8 mouse cellular contexts compared by ENCODE assay signal in the genomic region with DNA sequence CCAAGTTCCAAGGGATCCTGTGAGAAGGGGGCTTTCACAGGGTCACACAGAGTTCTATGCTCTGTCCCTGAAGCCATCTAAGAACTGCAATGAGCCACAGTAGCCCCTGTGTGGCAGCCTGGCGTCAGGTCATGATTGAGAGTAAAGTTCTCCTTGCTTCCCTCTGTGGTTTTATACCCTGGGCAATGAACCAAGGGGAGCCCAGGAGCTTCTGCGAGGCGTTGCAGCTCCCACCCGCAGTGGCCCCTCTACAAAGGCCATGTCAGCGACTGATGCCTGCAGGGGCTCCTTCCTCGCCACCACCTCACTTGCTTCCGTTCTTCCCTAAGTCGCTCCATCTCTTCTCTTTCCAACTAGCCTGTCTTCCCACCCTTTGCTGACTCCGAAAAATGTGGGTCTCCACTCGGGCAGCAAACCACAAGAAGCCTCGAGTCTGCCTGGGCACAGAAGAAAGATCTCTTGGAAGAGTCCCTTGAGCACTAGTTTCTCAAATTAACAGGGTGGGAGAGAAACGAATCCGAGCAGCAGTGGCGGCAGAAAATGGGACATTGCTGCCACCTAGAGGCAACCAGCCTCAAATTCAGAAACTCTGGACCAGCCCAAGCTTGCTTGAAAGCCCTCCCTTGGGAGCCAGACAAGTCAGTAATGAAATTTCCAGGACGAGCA. TPM values are rescaled to one million over a fixed set of nuclear protein-coding genes. Genes with fewer than 3 reads are reported as not detected.
DNase-seq lines count a peak whose midpoint lies in the region; ATAC-seq and TF ChIP-seq lines count a peak whose summit lies in the region.

No protein-coding gene starts in this region.

- TF ChIP-seq CTCF in ES-Bruce4 (IDR thresholded peaks at IDR 0.05; ENCODE audit: low read depth, low read length), result peak; percentile 78
- peak; percentile 58; the same call in 1 of the 2 replicates for TF ChIP-seq CTCF in testis, adult 2 months (IDR thresholded peaks at IDR 0.05; ENCODE audit: control insufficient read depth, insufficient read depth, insufficient replicate concordance, low read depth, low read length)

- H3K4me3 ChIP-seq in ES-Bruce4 (ENCODE audit: low read depth, low read length), result peak overlapping the region; percentile 36
- H3K4me3 ChIP-seq in forebrain, embryonic 13.5 days, result peak overlapping the region; percentile 39
- peak overlapping the region; percentile 19 for H3K4me3 ChIP-seq in neural tube, embryonic 14.5 days (ENCODE audit: low read depth, low read length)
- H3K4me3 ChIP-seq in testis, adult 2 months (ENCODE audit: control insufficient read depth, low read depth, low read length), result peak overlapping the region; percentile 54

- H3K9ac ChIP-seq in ES-Bruce4 (ENCODE audit: low read depth, poor library complexity, severe bottlenecking), result peak overlapping the region; percentile 22; the same call in 1 of the 2 replicates
- peak overlapping the region; percentile 64 for H3K9ac ChIP-seq in forebrain, embryonic 13.5 days
- no peak overlapping the region for H3K9ac ChIP-seq in neural tube, embryonic 14.5 days (replicated peaks; ENCODE audit: low read depth, low read length)

- H3K27ac ChIP-seq in ES-Bruce4 (ENCODE audit: insufficient read depth, low read length), result no peak overlapping the region
- H3K27ac ChIP-seq in forebrain, embryonic 13.5 days, result no peak overlapping the region
- H3K27ac ChIP-seq in neural tube, embryonic 14.5 days (ENCODE audit: low read depth, low read length), result no peak overlapping the region
- no peak overlapping the region for H3K27ac ChIP-seq in testis, adult 2 months (ENCODE audit: control insufficient read depth, insufficient read depth, low read depth, low read length)

- H3K9me3 ChIP-seq in ES-Bruce4 (replicated peaks; ENCODE audit: control insufficient read depth, insufficient read depth, low read length, poor library complexity, severe bottlenecking), result no peaks in the 10 kb centered on the region
- H3K9me3 ChIP-seq in forebrain, embryonic 13.5 days (replicated peaks), result no peaks in the 10 kb centered on the region
- no peaks in the 10 kb centered on the region for H3K9me3 ChIP-seq in neural tube, embryonic 14.5 days (ENCODE audit: control insufficient read depth, low read length)

- no peak for TF ChIP-seq EP300 in ES-Bruce4 (IDR thresholded peaks at IDR 0.05; ENCODE audit: insufficient read depth, low read depth, low read length)

- WGBS in forebrain, embryonic 13.5 days, result 2% methylated on average over 15 of the region's 15 CpGs
- WGBS in neural tube, embryonic 14.5 days, result 0% methylated on average over 15 of the region's 15 CpGs

- H3K4me2 ChIP-seq in forebrain, embryonic 13.5 days, result peak overlapping the region; percentile 79
- peak overlapping the region; percentile 50 for H3K4me2 ChIP-seq in neural tube, embryonic 14.5 days (ENCODE audit: low read depth, low read length)

- ATAC-seq in cerebellum, adult (ENCODE audit: insufficient number of reproducible peaks, low FRiP score, low TSS enrichment), result peak; percentile 80
- ATAC-seq in forebrain, embryonic 13.5 days, result peak; percentile 93
- ATAC-seq in neural tube, embryonic 14.5 days (ENCODE audit: low read depth), result peak; percentile 91

- TF ChIP-seq POLR2A in ES-Bruce4 (IDR thresholded peaks at IDR 0.05; ENCODE audit: insufficient read depth, low read length), result no peak
- TF ChIP-seq POLR2A in testis, adult 2 months (IDR thresholded peaks at IDR 0.05; ENCODE audit: control insufficient read depth, low read depth, low read length), result no peak

- intact Hi-C loops in heart, postnatal 10 days (cut with DNase I), result loop anchor here (5.0 kb wide), 1 partner anchor 825 kb away; no protein-coding TSS in a partner anchor

- H3K4me1 ChIP-seq in ES-Bruce4 (ENCODE audit: control insufficient read depth, insufficient read depth, low read length), result no peaks in the 10 kb centered on the region
- H3K4me1 ChIP-seq in forebrain, embryonic 13.5 days, result peaks cover 9% of the 10 kb centered on the region
- H3K4me1 ChIP-seq in neural tube, embryonic 14.5 days (ENCODE audit: control insufficient read depth, insufficient read depth, low read length), result no peaks in the 10 kb centered on the region
- peaks cover 5% of the 10 kb centered on the region for H3K4me1 ChIP-seq in testis, adult 2 months (ENCODE audit: control insufficient read depth, insufficient read depth, low read length)

- no peaks in the 10 kb centered on the region for H3K36me3 ChIP-seq in ES-Bruce4 (ENCODE audit: control insufficient read depth, insufficient read depth, low read length, poor library complexity, severe bottlenecking)
- H3K36me3 ChIP-seq in forebrain, embryonic 13.5 days (ENCODE audit: poor library complexity, severe bottlenecking), result no peaks in the 10 kb centered on the region
- no peaks in the 10 kb centered on the region for H3K36me3 ChIP-seq in neural tube, embryonic 14.5 days (ENCODE audit: control insufficient read depth, insufficient read depth, low read length)
- H3K36me3 ChIP-seq in testis, adult 2 months (ENCODE audit: control insufficient read depth, insufficient read depth, low read length), result no peaks in the 10 kb centered on the region

- DNase-seq in heart, postnatal 10 days, result peak; percentile 90 to 91
- peak; percentile 83 to 86 for DNase-seq in kidney, postnatal 4 days
- peak; percentile 70 to 75 for DNase-seq in lung, adult 18-20 months

- H3K27me3 ChIP-seq in ES-Bruce4 (ENCODE audit: control insufficient read depth, insufficient read depth, low read length, poor library complexity, severe bottlenecking), result no peaks in the 10 kb centered on the region
- 0 out of 2 replicates have a peak, but pooled peaks cover 9% of the 10 kb centered on the region for H3K27me3 ChIP-seq in forebrain, embryonic 13.5 days
- no peaks in the 10 kb centered on the region for H3K27me3 ChIP-seq in neural tube, embryonic 14.5 days (ENCODE audit: control insufficient read depth, insufficient read depth, low read length)
- no peaks in the 10 kb centered on the region for H3K27me3 ChIP-seq in testis, adult 2 months (ENCODE audit: control insufficient read depth, insufficient read depth, low read length)

RNA-seq across cellular contexts. Expression of a gene that starts 27.0 kb away (rescaled TPM):
- polyA plus RNA-seq in ES-Bruce4 (2011; ENCODE audit: insufficient read depth, insufficient read length, low read depth, missing spikeins), result not detected in 2 replicates
- not detected in 2 replicates for polyA plus RNA-seq in forebrain, embryonic 13.5 days (2015; fragmentation: Nextera tagmentation; extraction: Ambion mirVana)
- total RNA-seq in heart, postnatal 10 days (2021), result not detected
- not detected in 2 replicates for polyA plus RNA-seq in neural tube, embryonic 14.5 days (2014; fragmentation: Nextera tagmentation; extraction: Ambion mirVana)
- polyA plus RNA-seq in testis, adult 2 months (2012; rRNA removed), result 107 and 116 TPM in 2 replicates

Comparison
In these comparisons a context has a peak if more than half of its experiments do, and no peak if none do; other contexts are left out.
1. RNA of a gene that starts 27.0 kb away (polyA plus RNA-seq): 107 to 116 TPM in testis, adult 2 months; not detected in ES-Bruce4, not detected in neural tube, embryonic 14.5 days and not detected in forebrain, embryonic 13.5 days; every median in the first group is over 10 times any median in the second.
2. Peak in every context shown above with its lines, with median percentiles within 50 percentile points of each other: H3K4me3 ChIP-seq, ATAC-seq and DNase-seq.